Mouse (Mus musculus) kidney, postnatal 0 days (tissue): ENCODE data around the gene Nrm. TPM values are rescaled to one million over a fixed set of nuclear protein-coding genes. Genes with fewer than 3 reads are reported as not detected.
A peak's percentile ranks its signal among the peaks of the same experiment; 100 is the strongest.

Experiments
- ATAC-seq: fragments of 200-750 bp; cut with Nextera tagmentation; replicated peaks from 2 replicates; pipeline ENCODE4 v1.8.0; 2017; ENCODE audit warnings: low read depth, moderate number of reproducible peaks, moderate TSS enrichment, moderate library complexity; ENCODE audit not compliant: low FRiP score
- DNase-seq: peaks from one replicate; pipeline ENCODE4 v3.0.0-alpha.2; 2016; ENCODE audit warnings: low spot score
- H3K27ac ChIP-seq: fragments of 300-500 bp; sonication (generic); 2 replicates; pipeline ENCODE4 v1.5.1; 2014; ENCODE audit warnings: mild to moderate bottlenecking
- H3K27me3 ChIP-seq: fragments of 300-500 bp; sonication (generic); 2 replicates; pipeline ENCODE4 v1.6.1; 2014; ENCODE audit warnings: low read length, mixed read lengths; ENCODE audit not compliant: insufficient read depth
- H3K36me3 ChIP-seq: fragments of 300-500 bp; sonication (generic); 2 replicates; pipeline ENCODE4 v1.6.1; 2014; ENCODE audit warnings: low read length, mixed read lengths; ENCODE audit not compliant: insufficient read depth
- H3K4me1 ChIP-seq: fragments of 300-500 bp; sonication (generic); replicated peaks from 2 replicates; pipeline ENCODE4 v1.6.1; 2014; ENCODE audit warnings: antibody characterized with exemption, low read length, mixed read lengths; ENCODE audit not compliant: insufficient read depth
- H3K4me2 ChIP-seq: fragments of 300-500 bp; sonication (generic); 2 replicates; pipeline ENCODE4 v1.6.1; 2014; ENCODE audit warnings: mild to moderate bottlenecking, low read length, moderate library complexity, mixed read lengths
- H3K4me3 ChIP-seq: fragments of 300-500 bp; sonication (generic); replicated peaks from 2 replicates; pipeline ENCODE4 v1.5.1; 2014; ENCODE audit warnings: low read depth, low read length
- H3K9ac ChIP-seq: fragments of 300-500 bp; sonication (generic); 2 replicates; pipeline ENCODE4 v1.6.1; 2014; ENCODE audit warnings: low read depth, low read length
- H3K9me3 ChIP-seq: fragments of 300-500 bp; sonication (generic); replicated peaks from 2 replicates; pipeline ENCODE4 v1.6.1; 2016; ENCODE audit warnings: low read length, inconsistent platforms, mixed read lengths
- CTCF ChIP-seq: IDR thresholded peaks from 2 replicates; pipeline ENCODE4 v1.5.1; 2016; ENCODE audit warnings: antibody characterized with exemption, low read depth, mild to moderate bottlenecking, moderate library complexity
- WGBS: fragments of 180-500 bp; shearing (Covaris S2); extraction: QIAGEN DNeasy Blood & Tissue Kit; methylation state at CpG from one replicate; pipeline ENCODE4 v1.1.7; 2014; 5-methylcytosine and 5-hydroxymethylcytosine counted together
- polyA plus RNA-seq: library from polyadenylated mRNA; unstranded; fragments of >200 nt; fragmentation: Nextera tagmentation; extraction: Ambion mirVana; gene quantifications from 2 replicates; pipeline ENCODE4 v1.2.1, GENCODE M21; 2015

Nrm gene
- 36.9 and 44.6 TPM in 2 replicates for polyA plus RNA-seq

- TF ChIP-seq CTCF, result peak; percentile 62
- Histone ChIP-seq H3K4me1 (peaks cover 11% of the 10 kb centered on the region; the same call in 1 of the 2 replicates), H3K36me3 (no peaks in the 10 kb centered on the region), H3K27ac (peak within 1 kb of the TSS; percentile 85), H3K4me3 (peak within 1 kb of the TSS; percentile 69), H3K9ac (peak within 1 kb of the TSS; percentile 74), H3K27me3 (no peaks in the 10 kb centered on the region), H3K9me3 (no peaks in the 10 kb centered on the region), H3K4me2 (peak within 1 kb of the TSS; percentile 74)
- peak; percentile 97 for DNase-seq
- ATAC-seq, result peak; percentile 87
- under 1% methylated on average over 47 of the region's 47 CpGs for WGBS
Measured at GRCm38 (mm10) chr17:35861198-35861857, at the start of gene Nrm. Nrm (plus strand) TSS chr17:35861318.

- H3K27me3 ChIP-seq, result no peaks in the 10 kb centered on the region
- no peak overlapping the region for H3K9ac ChIP-seq
- no peak overlapping the region for H3K4me3 ChIP-seq
- WGBS, result 86% methylated on average over 5 of the region's 5 CpGs
- no peaks in the 10 kb centered on the region for H3K9me3 ChIP-seq
- no peaks in the 10 kb centered on the region for H3K36me3 ChIP-seq
- peaks cover 28% of the 10 kb centered on the region for H3K4me1 ChIP-seq
- ATAC-seq, result no peak
- peak overlapping the region; percentile 89 for H3K27ac ChIP-seq
- TF ChIP-seq CTCF, result no peak
- H3K4me2 ChIP-seq, result no peak overlapping the region
- no peak for DNase-seq
Measured at GRCm38 (mm10) chr17:35812307-35812706, 48.8 kb upstream of the Nrm start.

- Histone ChIP-seq H3K4me1 (peaks cover 31% of the 10 kb centered on the region), H3K36me3 (no peaks in the 10 kb centered on the region), H3K4me3 (no peak overlapping the region), H3K9ac (no peak overlapping the region), H3K9me3 (no peaks in the 10 kb centered on the region), H3K4me2 (no peak overlapping the region), H3K27me3 (no peaks in the 10 kb centered on the region), H3K27ac (peak overlapping the region; percentile 89)
- no peak for TF ChIP-seq CTCF
- no peak for DNase-seq
- 52% methylated on average over 6 of the region's 6 CpGs for WGBS
- peak; percentile 16; the same call in 1 of the 2 replicates for ATAC-seq
Measured at GRCm38 (mm10) chr17:35812736-35813135, 48.4 kb upstream of the Nrm start.

GRCm38 (mm10) chr17:35813245-35813647 is 47.9 kb upstream of the Nrm start:
- peak; percentile 86 for DNase-seq
- Histone ChIP-seq H3K9ac (no peak overlapping the region), H3K4me1 (peaks cover 31% of the 10 kb centered on the region), H3K4me3 (no peak overlapping the region), H3K27ac (peak overlapping the region; percentile 89), H3K9me3 (no peaks in the 10 kb centered on the region), H3K4me2 (no peak overlapping the region), H3K27me3 (no peaks in the 10 kb centered on the region), H3K36me3 (no peaks in the 10 kb centered on the region)
- 31% methylated on average over 7 of the region's 7 CpGs for WGBS
- ATAC-seq, result peak; percentile 67
- no peak for TF ChIP-seq CTCF

GRCm38 (mm10) chr17:35813653-35814052 is 47.5 kb upstream of the Nrm start:
- ATAC-seq, result 0 out of 2 replicates have a peak, but pooled peaks have one; percentile 12
- H3K9ac ChIP-seq, result no peak overlapping the region
- WGBS, result 74% methylated on average over 7 of the region's 7 CpGs
- no peak overlapping the region for H3K4me3 ChIP-seq
- no peaks in the 10 kb centered on the region for H3K9me3 ChIP-seq
- DNase-seq, result no peak
- H3K4me1 ChIP-seq, result peaks cover 31% of the 10 kb centered on the region
- no peaks in the 10 kb centered on the region for H3K36me3 ChIP-seq
- no peak overlapping the region for H3K4me2 ChIP-seq
- H3K27ac ChIP-seq, result peak overlapping the region; percentile 89
- TF ChIP-seq CTCF, result no peak
- no peaks in the 10 kb centered on the region for H3K27me3 ChIP-seq

- WGBS, result 32% methylated on average over 6 of the region's 6 CpGs
- 0 out of 2 replicates have a peak, but pooled peaks have one; percentile 27 for ATAC-seq
- no peak overlapping the region for H3K4me2 ChIP-seq
- no peak for DNase-seq
- H3K4me3 ChIP-seq, result no peak overlapping the region
- H3K27me3 ChIP-seq, result no peaks in the 10 kb centered on the region
- no peak for TF ChIP-seq CTCF
- H3K36me3 ChIP-seq, result no peaks in the 10 kb centered on the region
- H3K9ac ChIP-seq, result no peak overlapping the region
- H3K27ac ChIP-seq, result peak overlapping the region; percentile 68
- H3K4me1 ChIP-seq, result peaks cover 31% of the 10 kb centered on the region
- no peaks in the 10 kb centered on the region for H3K9me3 ChIP-seq
Measured at GRCm38 (mm10) chr17:35814678-35815077, 46.4 kb upstream of the Nrm start.

GRCm38 (mm10) chr17:35815836-35816235 is 45.3 kb upstream of the Nrm start:
- Histone ChIP-seq H3K4me2 (no peak overlapping the region), H3K36me3 (no peaks in the 10 kb centered on the region), H3K9me3 (no peaks in the 10 kb centered on the region), H3K27ac (peak overlapping the region; percentile 62), H3K4me3 (no peak overlapping the region), H3K27me3 (no peaks in the 10 kb centered on the region), H3K4me1 (peaks cover 31% of the 10 kb centered on the region), H3K9ac (no peak overlapping the region)
- DNase-seq, result no peak
- WGBS, result 50% methylated on average over 7 of the region's 7 CpGs
- TF ChIP-seq CTCF, result no peak
- ATAC-seq, result no peak
